Mouse (Mus musculus): ENCODE measurements around the gene Dpm3.

- TF ChIP-seq POLR2A (IDR thresholded peaks at IDR 0.05; ENCODE audit: low read depth, low read length): no peak
- no peak for TF ChIP-seq CTCF (conservative IDR thresholded peaks at IDR 0.05 in 1 of 2, IDR thresholded peaks at IDR 0.05 in 1 of 2; ENCODE audit: low read depth in 2 of 2, low read length in 2 of 2)
- TF ChIP-seq MEF2A (IDR thresholded peaks at IDR 0.05; ENCODE audit: borderline replicate concordance, low read depth, low read length): no peak
- no peak for TF ChIP-seq ETS1 (conservative IDR thresholded peaks at IDR 0.05; ENCODE audit: low read depth, low read length)
- TF ChIP-seq MYC (IDR thresholded peaks at IDR 0.05; ENCODE audit: low read depth, low read length): no peak
- TF ChIP-seq GABPA (IDR thresholded peaks at IDR 0.05; ENCODE audit: insufficient replicate concordance, low read depth, low read length): no peak
- no peak for TF ChIP-seq EP300 (IDR thresholded peaks at IDR 0.05; ENCODE audit: low read length)
These were observed 40.9 kb downstream of the Dpm3 start for GRCm38 (mm10) chr3:89300071-89300470.

Data from CH12.LX (cell line).